Mouse (Mus musculus): ENCODE results near the gene Elk3.

GRCm38 (mm10) chr10:93263431-93263830 lies 47.5 kb downstream of the Elk3 start:
- TF ChIP-seq POLR2A (IDR thresholded peaks at IDR 0.05; ENCODE audit: extremely low read depth, insufficient read depth, low read length), result no peak
- no peak for TF ChIP-seq CTCF (IDR thresholded peaks at IDR 0.05; ENCODE audit: low read depth, low read length)
